Comparison of ENCODE assay signal across 11 mouse cellular contexts in the genomic region with DNA sequence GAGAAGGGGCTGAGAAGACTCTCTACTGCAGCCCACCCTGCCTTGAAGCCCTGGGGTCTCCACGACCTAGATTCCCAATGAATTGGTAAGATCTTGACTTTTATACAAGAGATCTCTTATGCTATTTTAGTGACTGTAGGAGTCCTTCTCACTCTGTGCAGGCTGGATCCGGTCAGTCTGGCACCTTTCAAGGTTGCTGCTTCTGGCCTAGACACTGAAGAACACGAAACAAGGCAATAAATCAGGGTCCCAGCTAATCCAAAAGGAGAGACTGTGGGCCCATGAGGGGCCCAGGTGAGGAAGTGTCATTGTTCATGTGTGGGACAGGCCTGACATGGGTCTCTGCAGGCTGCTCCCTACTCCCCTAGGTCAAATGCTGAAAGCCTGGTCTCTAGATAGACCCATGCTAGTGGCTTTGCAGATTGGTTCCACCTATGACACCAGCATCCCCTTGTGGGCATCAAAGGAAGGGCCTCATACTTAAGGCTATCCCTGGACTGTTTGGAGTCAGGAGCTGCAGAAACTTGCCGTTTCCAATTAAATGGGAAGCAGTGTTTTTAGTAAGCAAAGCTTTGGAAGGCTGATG. TPM values are rescaled to one million over a fixed set of nuclear protein-coding genes. Genes with fewer than 3 reads are reported as not detected.
DNase-seq lines count a peak whose midpoint lies in the region; ATAC-seq and TF ChIP-seq lines count a peak whose summit lies in the region.
"Had no signal": no experiment of that assay in that cellular context is flagged by ENCODE, and none has a peak within 500 bp of the region (broad histone marks: within the 10 kb centered on the region; RNA-seq: fewer than 3 reads in every experiment).

No protein-coding gene starts in this region.

- TF ChIP-seq CTCF in stomach, postnatal 0 days (IDR thresholded peaks at IDR 0.05; ENCODE audit: low read depth): peak; percentile 90

- DNase-seq in heart, postnatal 4 days: peak; percentile 41
- peak; percentile 35 for DNase-seq in ovary, postnatal 36 days (ENCODE audit: low spot score)
- no peak for DNase-seq in ovary, postnatal 14 days (ENCODE audit: low spot score)
- peak; percentile 32 for DNase-seq in adrenal gland, postnatal 25 days
- DNase-seq in stomach, postnatal 0 days (ENCODE audit: low spot score): peak; percentile 56
- DNase-seq in layer of hippocampus, adult 11-12 months (ENCODE audit: low spot score): no peak
- no peak for DNase-seq in forebrain, embryonic 14.5 days (ENCODE audit: low spot score)

- H3K4me3 ChIP-seq in heart, embryonic 11.5 days (ENCODE audit: low read depth, low read length): no peak overlapping the region
- no peak overlapping the region for H3K4me3 ChIP-seq in stomach, postnatal 0 days (ENCODE audit: low read depth, low read length)
- no peak overlapping the region for H3K4me3 ChIP-seq in forebrain, embryonic 14.5 days (ENCODE audit: low read depth, low read length)
- H3K4me3 ChIP-seq: erythroblast, embryonic 14.5 days had no signal

- no peaks in the 10 kb centered on the region for H3K27me3 ChIP-seq in heart, embryonic 11.5 days (ENCODE audit: control insufficient read depth, insufficient read depth, low read length)
- H3K27me3 ChIP-seq in stomach, postnatal 0 days (ENCODE audit: control insufficient read depth, insufficient read depth, low read length): no peaks in the 10 kb centered on the region
- no peaks in the 10 kb centered on the region for H3K27me3 ChIP-seq in forebrain, embryonic 14.5 days (replicated peaks; ENCODE audit: control insufficient read depth, insufficient read depth, low read length)

- WGBS in heart, embryonic 11.5 days (ENCODE audit: insufficient replicate concordance): 73% methylated on average over 4 of the region's 4 CpGs
- WGBS in stomach, postnatal 0 days: 64% methylated on average over 4 of the region's 4 CpGs
- 87% methylated on average over 4 of the region's 4 CpGs for WGBS in forebrain, embryonic 14.5 days

- H3K36me3 ChIP-seq in heart, embryonic 11.5 days (ENCODE audit: control insufficient read depth, insufficient read depth, low read length): peaks cover under 1% of the 10 kb centered on the region; the same call in 1 of the 2 replicates
- H3K36me3 ChIP-seq in stomach, postnatal 0 days (ENCODE audit: control insufficient read depth, insufficient read depth, low read length): no peaks in the 10 kb centered on the region
- H3K36me3 ChIP-seq in forebrain, embryonic 14.5 days (ENCODE audit: control insufficient read depth, insufficient read depth, low read length): peaks cover 10% of the 10 kb centered on the region

- no peak overlapping the region for H3K9ac ChIP-seq in heart, embryonic 11.5 days (ENCODE audit: low read depth, low read length)
- no peak overlapping the region for H3K9ac ChIP-seq in stomach, postnatal 0 days (ENCODE audit: low read length)
- no peak overlapping the region for H3K9ac ChIP-seq in forebrain, embryonic 14.5 days (ENCODE audit: low read length)

- ATAC-seq in heart, embryonic 11.5 days (replicated peaks; ENCODE audit: insufficient number of reproducible peaks, low FRiP score, low TSS enrichment): no peak
- ATAC-seq in stomach, postnatal 0 days (ENCODE audit: low FRiP score, low TSS enrichment): peak; percentile 79
- no peak; the same call in 1 of the 2 replicates for ATAC-seq in forebrain, embryonic 14.5 days

- H3K9me3 ChIP-seq in heart, embryonic 11.5 days (replicated peaks; ENCODE audit: control insufficient read depth, low read length): no peaks in the 10 kb centered on the region
- no peaks in the 10 kb centered on the region for H3K9me3 ChIP-seq in stomach, postnatal 0 days (ENCODE audit: control insufficient read depth, low read length)
- H3K9me3 ChIP-seq in forebrain, embryonic 14.5 days (replicated peaks; ENCODE audit: control insufficient read depth, low read length): no peaks in the 10 kb centered on the region

- TF ChIP-seq EP300 in stomach, postnatal 0 days (optimal IDR thresholded peaks at IDR 0.05): no peak

- H3K27ac ChIP-seq in heart, embryonic 11.5 days (ENCODE audit: low read depth, low read length): no peak overlapping the region
- no peak overlapping the region for H3K27ac ChIP-seq in stomach, postnatal 0 days (replicated peaks)
- H3K27ac ChIP-seq in forebrain, embryonic 14.5 days (ENCODE audit: low read depth, low read length): no peak overlapping the region

- H3K4me1 ChIP-seq in heart, embryonic 11.5 days (ENCODE audit: control insufficient read depth, insufficient read depth, low read length): no peaks in the 10 kb centered on the region
- no peaks in the 10 kb centered on the region for H3K4me1 ChIP-seq in stomach, postnatal 0 days (replicated peaks; ENCODE audit: control insufficient read depth, insufficient read depth)
- H3K4me1 ChIP-seq in forebrain, embryonic 14.5 days (ENCODE audit: control insufficient read depth, insufficient read depth, low read length): no peaks in the 10 kb centered on the region

- no peak overlapping the region for H3K4me2 ChIP-seq in heart, embryonic 11.5 days
- H3K4me2 ChIP-seq in stomach, postnatal 0 days (replicated peaks; ENCODE audit: low read depth): no peak overlapping the region
- H3K4me2 ChIP-seq in forebrain, embryonic 14.5 days (ENCODE audit: low read length): no peak overlapping the region

RNA-seq across cellular contexts. Expression of a gene that starts 13.0 kb away (rescaled TPM):
- 10 to 100 TPM; 29.4 to 32.9 TPM for total RNA-seq in heart, postnatal 4 days (2021)
- polyA plus RNA-seq in heart, embryonic 11.5 days (2014; fragmentation: Nextera tagmentation; extraction: Ambion mirVana): 5.5 and 6.9 TPM in 2 replicates
- 16.1 and 22.9 TPM in 2 replicates for total RNA-seq in adrenal gland, postnatal 25 days (2021)
- polyA plus RNA-seq in stomach, postnatal 0 days (2015; fragmentation: Nextera tagmentation; extraction: Ambion mirVana): 4.1 and 5.2 TPM in 2 replicates
- 7.4 and 8.1 TPM in 2 replicates for polyA plus RNA-seq in forebrain, embryonic 14.5 days (2014; fragmentation: Nextera tagmentation; extraction: Ambion mirVana)
- polyA plus RNA-seq: erythroblast, embryonic 14.5 days had no signal

RNA-seq across cellular contexts. Expression of a gene that starts 29.7 kb away (rescaled TPM):
- total RNA-seq in heart, postnatal 4 days (2021): 100 to 1,000 TPM; 282 to 291 TPM
- polyA plus RNA-seq in heart, embryonic 11.5 days (2014; fragmentation: Nextera tagmentation; extraction: Ambion mirVana): 712 and 821 TPM in 2 replicates
- 233 and 374 TPM in 2 replicates for total RNA-seq in adrenal gland, postnatal 25 days (2021)
- polyA plus RNA-seq in stomach, postnatal 0 days (2015; fragmentation: Nextera tagmentation; extraction: Ambion mirVana): 433 and 478 TPM in 2 replicates
- polyA plus RNA-seq in forebrain, embryonic 14.5 days (2014; fragmentation: Nextera tagmentation; extraction: Ambion mirVana): 1,278 and 1,343 TPM in 2 replicates

RNA-seq across cellular contexts. Expression of a gene that starts 49.6 kb away (rescaled TPM):
- total RNA-seq in heart, postnatal 4 days (2021): under 1 TPM in 1 of 2 experiments, not detected in 1; 0.14 TPM
- polyA plus RNA-seq in heart, embryonic 11.5 days (2014; fragmentation: Nextera tagmentation; extraction: Ambion mirVana): 0.24 TPM in 1 of 2 replicates, not detected in the other
- not detected in 2 replicates for total RNA-seq in adrenal gland, postnatal 25 days (2021)
- not detected in 2 replicates for polyA plus RNA-seq in stomach, postnatal 0 days (2015; fragmentation: Nextera tagmentation; extraction: Ambion mirVana)
- 0.09 and 0.11 TPM in 2 replicates for polyA plus RNA-seq in forebrain, embryonic 14.5 days (2014; fragmentation: Nextera tagmentation; extraction: Ambion mirVana)
- total RNA-seq: adrenal gland, adult 18-20 months had no signal
- polyA plus RNA-seq: erythroblast, embryonic 14.5 days; hindbrain, embryonic 11.5 days had no signal

Comparison
In these comparisons a context has a peak if more than half of its experiments do, and no peak if none do; other contexts are left out.
1. DNase-seq: peak in heart, postnatal 4 days (single experiment), ovary, postnatal 36 days (single experiment), adrenal gland, postnatal 25 days (single experiment) and stomach, postnatal 0 days (single experiment); none in ovary, postnatal 14 days (single experiment), layer of hippocampus, adult 11-12 months (single experiment) and forebrain, embryonic 14.5 days (single experiment).